Mouse (Mus musculus) ovary, postnatal 10 days (tissue): ENCODE measurements at regions not wholly inside any gene's neighbourhood (a gene's known extent, or its start where the extent isn't known, plus 50 kb on each side); places are given as distances from the start of the nearest gene placed in this dataset.
"Not testable (repeated sequence)": the region's sequence is repeated elsewhere in the genome, so short reads cannot be mapped to it uniquely, and the experiment has no call there.

Experiments used
- DNase-seq: peaks from one replicate; pipeline ENCODE4 v3.0.0; 2022; ENCODE audit warnings: low spot score

GRCm38 (mm10) chr13:3341416-3341815 lies 196.4 kb upstream of the Gdi2 start:
- no peak for DNase-seq

- no peak for DNase-seq
These were observed 194.3 kb upstream of the Gdi2 start for GRCm38 (mm10) chr13:3343611-3344010.

GRCm38 (mm10) chr13:3354912-3355311 lies 183.0 kb upstream of the Gdi2 start:
- DNase-seq = not testable (repeated sequence)

GRCm38 (mm10) chr13:3358079-3358608 lies 179.7 kb upstream of the Gdi2 start:
- DNase-seq = no peak

GRCm38 (mm10) chr13:3358996-3359750 lies 178.7 kb upstream of the Gdi2 start:
- no peak for DNase-seq

GRCm38 (mm10) chr13:3359751-3360260 lies 178.1 kb upstream of the Gdi2 start:
- peak; percentile 9 for DNase-seq

GRCm38 (mm10) chr13:3360503-3361490 lies 177.1 kb upstream of the Gdi2 start:
- peak; percentile 18 for DNase-seq

GRCm38 (mm10) chr13:3372701-3373100 lies 165.2 kb upstream of the Gdi2 start:
- DNase-seq = no peak

- DNase-seq = not testable (repeated sequence)
These were observed 164.2 kb upstream of the Gdi2 start for GRCm38 (mm10) chr13:3373522-3374220.

- no peak for DNase-seq
These were observed 163.1 kb upstream of the Gdi2 start for GRCm38 (mm10) chr13:3374796-3375195.

- not testable (repeated sequence) for DNase-seq
These were observed 160.1 kb upstream of the Gdi2 start for GRCm38 (mm10) chr13:3377801-3378200.

GRCm38 (mm10) chr13:3405783-3406182 lies 132.1 kb upstream of the Gdi2 start:
- DNase-seq = not testable (repeated sequence)

- DNase-seq = peak; percentile 8
These were observed 131.4 kb upstream of the Gdi2 start for GRCm38 (mm10) chr13:3406236-3407017.

- DNase-seq = not testable (repeated sequence)
These were observed 127.6 kb upstream of the Gdi2 start for GRCm38 (mm10) chr13:3410281-3410680.

- DNase-seq = no peak
These were observed 120.8 kb upstream of the Gdi2 start for GRCm38 (mm10) chr13:3417026-3417425.

- not testable (repeated sequence) for DNase-seq
These were observed 82.5 kb upstream of the Gdi2 start for GRCm38 (mm10) chr13:3455374-3455773.

GRCm38 (mm10) chr13:3476884-3477283 lies 61.0 kb upstream of the Gdi2 start:
- DNase-seq = no peak

- peak; percentile 20 for DNase-seq
These were observed 59.7 kb upstream of the Gdi2 start for GRCm38 (mm10) chr13:3477997-3478728.
